Mouse (Mus musculus): Measurements from ENCODE around the gene Gzmm.

DNA sequence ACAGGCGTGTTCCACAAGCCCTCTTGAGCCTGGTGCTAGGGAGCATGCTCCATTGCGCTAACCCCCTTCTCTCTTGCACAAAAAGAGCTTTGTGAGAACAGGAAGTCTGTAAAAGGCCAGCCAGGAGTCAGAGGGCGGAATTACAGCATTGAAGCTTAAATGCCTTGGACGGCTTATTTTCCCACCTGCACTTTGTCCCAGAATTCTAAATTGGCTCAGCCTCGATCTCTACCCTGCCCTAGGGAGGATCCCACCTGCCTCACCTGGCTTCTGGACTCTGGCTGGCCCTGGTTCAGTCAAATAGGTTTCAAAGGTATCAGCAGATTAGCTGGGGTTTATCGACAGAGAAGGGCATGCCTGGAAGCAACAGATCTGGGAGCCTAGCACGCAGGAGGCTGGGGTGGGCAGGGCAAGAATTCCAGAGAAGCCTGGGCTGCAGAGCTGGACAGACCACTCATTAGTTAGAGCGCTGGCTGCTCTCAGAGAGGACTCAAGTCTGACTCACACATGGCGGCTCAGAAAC is 7.4 kb downstream of the Gzmm start:
- no peak for TF ChIP-seq MAX (IDR thresholded peaks at IDR 0.05; ENCODE audit: low read depth)
- no peak for TF ChIP-seq E2F4 (IDR thresholded peaks at IDR 0.05; ENCODE audit: insufficient read depth)
- TF ChIP-seq CEBPB (IDR thresholded peaks at IDR 0.05; ENCODE audit: insufficient read depth, poor library complexity, severe bottlenecking), result no peak
- TF ChIP-seq USF1 (IDR thresholded peaks at IDR 0.05; ENCODE audit: low read depth), result no peak
- TF ChIP-seq TCF12 (IDR thresholded peaks at IDR 0.05; ENCODE audit: insufficient read depth, poor library complexity, severe bottlenecking), result no peak
- TF ChIP-seq MYOD1 (IDR thresholded peaks at IDR 0.05; ENCODE audit: control insufficient read depth in 1 of 3, insufficient read length in 2 of 3, low read depth in 2 of 3), result no peak
- no peak for TF ChIP-seq MYOG (IDR thresholded peaks at IDR 0.05; ENCODE audit: control insufficient read depth in 1 of 3, insufficient read depth in 1 of 3, insufficient read length in 2 of 3, low read depth in 2 of 3)
- TF ChIP-seq POLR2A (IDR thresholded peaks at IDR 0.05; ENCODE audit: insufficient read length, low read depth), result no peak

All from myocyte (in vitro differentiated cells).